Mouse (Mus musculus) CH12.LX (cell line): Measurements from ENCODE around the gene Itpka. TPM values are rescaled to one million over a fixed set of nuclear protein-coding genes. Genes with fewer than 3 reads are reported as not detected.

ENCODE experiments used
- DNase-seq: peaks from one replicate; pipeline ENCODE4 v3.0.0-alpha.2; 2013; ENCODE audit errors: extremely low read depth
- H3K27ac ChIP-seq: 2 replicates; pipeline ENCODE4 v1.5.1; 2012; ENCODE audit warnings: low read depth, mild to moderate bottlenecking, control low read depth, moderate library complexity; ENCODE audit not compliant: insufficient read depth
- H3K27me3 ChIP-seq: replicated peaks from 2 replicates; pipeline ENCODE3; 2012; ENCODE audit warnings: inconsistent platforms
- H3K36me3 ChIP-seq, 2 experiments: replicated peaks in 1 of 2; 2 replicates each; pipeline versions ENCODE3 to v1.6.1; 2012; ENCODE audit warnings: inconsistent platforms in 1 of 2, low read length in 1 of 2, mild to moderate bottlenecking in 1 of 2, mixed read lengths in 1 of 2, moderate library complexity in 1 of 2; ENCODE audit not compliant: control insufficient read depth in 1 of 2, insufficient read depth in 1 of 2
- H3K4me1 ChIP-seq, 2 experiments: 2 replicates each; pipeline ENCODE4 v1.6.1; 2012; ENCODE audit warnings: inconsistent platforms in 1 of 2, moderate library complexity in 1 of 2; ENCODE audit not compliant: insufficient read depth in 2 of 2, control insufficient read depth in 1 of 2
- H3K4me2 ChIP-seq: 2 replicates; pipeline ENCODE4 v1.6.1; 2012; ENCODE audit warnings: low read depth, mild to moderate bottlenecking, control low read depth; ENCODE audit not compliant: poor library complexity, insufficient read depth, severe bottlenecking
- H3K4me3 ChIP-seq, 3 experiments: fragments of 150-350 bp in 1 of 3; sonication (generic) in 1 of 3; replicated peaks in 1 of 3; 2 replicates each; pipeline versions ENCODE3 to v1.5.1; 2011 to 2012; ENCODE audit warnings: low read depth in 2 of 3, low read length in 2 of 3, mild to moderate bottlenecking in 2 of 3, moderate library complexity in 2 of 3, control low read depth in 1 of 3, improper control_type of control experiment in 1 of 3, inconsistent platforms in 1 of 3, mixed read lengths in 1 of 3; ENCODE audit not compliant: poor library complexity in 1 of 3
- H3K79me2 ChIP-seq: replicated peaks from 2 replicates; pipeline ENCODE4 v1.6.1; 2012; ENCODE audit warnings: mild to moderate bottlenecking, moderate library complexity; ENCODE audit not compliant: control insufficient read depth, poor library complexity, insufficient read depth, severe bottlenecking; ENCODE audit errors: extremely low read depth
- H3K9ac ChIP-seq: 2 replicates; pipeline ENCODE4 v1.6.1; 2012; ENCODE audit warnings: low read depth, mild to moderate bottlenecking, control low read depth, moderate library complexity; ENCODE audit not compliant: insufficient read depth
- H3K9me3 ChIP-seq: replicated peaks from 2 replicates; pipeline ENCODE3; 2012; ENCODE audit warnings: low read length, inconsistent platforms, mixed read lengths
- CTCF ChIP-seq, 2 experiments: IDR thresholded peaks in 1 of 2; conservative IDR thresholded peaks in 1 of 2; 2 replicates each; pipeline ENCODE4 v1.5.1; 2011 to 2012; ENCODE audit warnings: low read depth in 2 of 2, low read length in 2 of 2, improper control_type of control experiment in 1 of 2, inconsistent platforms in 1 of 2, mild to moderate bottlenecking in 1 of 2, moderate library complexity in 1 of 2
- EP300 ChIP-seq: IDR thresholded peaks from 2 replicates; pipeline ENCODE4 v1.6.1; 2011; ENCODE audit warnings: low read length, improper control_type of control experiment
- ETS1 ChIP-seq: conservative IDR thresholded peaks from 2 replicates; pipeline ENCODE4 v1.6.1; 2012; ENCODE audit warnings: low read depth, mild to moderate bottlenecking, inconsistent platforms, low read length, improper control_type of control experiment, moderate library complexity
- HCFC1 ChIP-seq: IDR thresholded peaks from 2 replicates; pipeline ENCODE4 v1.6.1; 2012; ENCODE audit warnings: low read depth, mild to moderate bottlenecking, inconsistent platforms, low read length, improper control_type of control experiment
- IRF4 ChIP-seq: IDR thresholded peaks from 2 replicates; pipeline ENCODE4 v1.6.1; 2014; ENCODE audit warnings: low read depth, mild to moderate bottlenecking, inconsistent platforms, low read length, improper control_type of control experiment
- JUN ChIP-seq: IDR thresholded peaks from 2 replicates; pipeline ENCODE4 v1.6.1; 2011; ENCODE audit warnings: low read depth, mild to moderate bottlenecking, low read length, improper control_type of control experiment, moderate library complexity; ENCODE audit not compliant: insufficient read depth
- JUND ChIP-seq: conservative IDR thresholded peaks from 2 replicates; pipeline ENCODE4 v1.6.1; 2011; ENCODE audit warnings: low read depth, low read length, improper control_type of control experiment
- MAX ChIP-seq: IDR thresholded peaks from 2 replicates; pipeline ENCODE4 v1.6.1; 2011; ENCODE audit warnings: low read length, improper control_type of control experiment
- MEF2A ChIP-seq: IDR thresholded peaks from 2 replicates; pipeline ENCODE4 v1.6.1; 2014; ENCODE audit warnings: low read depth, mild to moderate bottlenecking, inconsistent platforms, low read length, improper control_type of control experiment, borderline replicate concordance
- MXI1 ChIP-seq: IDR thresholded peaks from 2 replicates; pipeline ENCODE4 v1.6.1; 2011; ENCODE audit warnings: mild to moderate bottlenecking, low read depth, low read length, improper control_type of control experiment
- PAX5 ChIP-seq: IDR thresholded peaks from 2 replicates; pipeline ENCODE4 v1.6.1; 2012; ENCODE audit warnings: low read length, inconsistent platforms, mixed read lengths
- POLR2AphosphoS2 ChIP-seq: IDR thresholded peaks from 2 replicates; pipeline ENCODE4 v1.6.1; 2011; ENCODE audit warnings: low read depth, low read length, improper control_type of control experiment
- RAD21 ChIP-seq: IDR thresholded peaks from 2 replicates; pipeline ENCODE4 v1.6.1; 2011; ENCODE audit warnings: low read depth, mild to moderate bottlenecking, low read length, improper control_type of control experiment, moderate library complexity
- SIN3A ChIP-seq: IDR thresholded peaks from 2 replicates; pipeline ENCODE4 v1.6.1; 2012; ENCODE audit warnings: low read length, improper control_type of control experiment, inconsistent platforms
- SMC3 ChIP-seq: IDR thresholded peaks from 2 replicates; pipeline ENCODE4 v1.6.1; 2011; ENCODE audit warnings: low read depth, low read length, improper control_type of control experiment
- ZC3H11A ChIP-seq: IDR thresholded peaks from 2 replicates; pipeline ENCODE4 v1.6.1; 2012; ENCODE audit warnings: low read depth, mild to moderate bottlenecking, inconsistent platforms, low read length, improper control_type of control experiment
- dilution Hi-C: fragments of 300-500 bp; cut with MboI; formaldehyde crosslinking; loops from 2 replicates; pipeline ENCODE4 v1.14.3; 2020; ENCODE audit warnings: low sequenced_read_pairs; ENCODE audit not compliant: extremely low pct_unique_long_range_greater_than_20kb, extremely low pct_ligation_motif_present
- in situ Hi-C: fragments of 300-500 bp; cut with MboI; formaldehyde crosslinking; loops from 3 replicates; pipeline ENCODE4 v1.14.3; 2019; ENCODE audit warnings: low sequenced_read_pairs, low pct_ligation_motif_present, low pct_unique_long_range_greater_than_20kb, mixed read lengths
- polyA plus RNA-seq: library from polyadenylated mRNA; unstranded; fragments of >175 nt; gene quantifications from 2 replicates; pipeline ENCODE4 v1.2.1, GENCODE M21; 2012; ENCODE audit warnings: low read depth; ENCODE audit not compliant: insufficient read length
- total RNA-seq, 2 experiments: library from RNA; depleted of rRNA; stranded (reverse); fragments of 300-350 nt in 1 of 2; fragments of >200 nt in 1 of 2; gene quantifications; 2 replicates each; pipeline ENCODE4 v1.2.3; 2012 to 2014

Gene Itpka
- total and polyA plus RNA-seq, 3 experiments: 0.34 to 0.54 (median 0.39) TPM

DNA sequence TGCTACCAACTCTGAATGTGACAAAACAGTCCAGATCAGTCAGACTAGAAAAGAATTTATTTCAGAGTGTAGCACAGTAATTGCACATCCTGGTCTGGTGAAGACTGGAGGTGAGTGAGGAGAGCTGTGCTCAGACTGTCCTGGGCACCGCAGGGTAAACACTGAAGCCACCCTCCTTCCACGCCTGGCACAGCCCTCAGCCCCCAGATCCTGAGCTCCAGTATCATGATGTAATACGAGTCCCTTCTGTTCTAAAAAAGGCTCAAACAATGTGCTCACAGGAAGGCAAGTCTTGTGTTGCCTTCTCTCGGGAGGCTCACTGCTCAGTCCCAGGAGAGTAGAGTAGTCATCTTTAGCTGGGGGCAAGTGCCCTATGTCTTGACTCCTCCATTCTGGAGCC lies 21.8 kb downstream of the Itpka start:
- TF ChIP-seq IRF4 (no peak), MAX (no peak), MEF2A (no peak), MXI1 (no peak), HCFC1 (no peak), POLR2AphosphoS2 (no peak), ETS1 (no peak), SIN3A (no peak), PAX5 (no peak), JUN (no peak), SMC3 (no peak)
- in situ Hi-C loops: no loop called here
- no peak for DNase-seq
- dilution Hi-C loops: no loop called here
- H3K9me3 ChIP-seq: no peaks in the 10 kb centered on the region
- peaks cover 29 to 55% of the 10 kb centered on the region in 2 experiments for H3K36me3 ChIP-seq
- peaks cover 0 to 10% of the 10 kb centered on the region in 2 experiments; a peak in 1 of 4 replicates for H3K4me1 ChIP-seq
- no peaks in the 10 kb centered on the region for H3K79me2 ChIP-seq
- no peak overlapping the region for H3K9ac ChIP-seq
- no peak overlapping the region for H3K27ac ChIP-seq
- no peak overlapping the region for H3K4me3 ChIP-seq
- no peak overlapping the region for H3K4me2 ChIP-seq
- no peaks in the 10 kb centered on the region for H3K27me3 ChIP-seq

DNA sequence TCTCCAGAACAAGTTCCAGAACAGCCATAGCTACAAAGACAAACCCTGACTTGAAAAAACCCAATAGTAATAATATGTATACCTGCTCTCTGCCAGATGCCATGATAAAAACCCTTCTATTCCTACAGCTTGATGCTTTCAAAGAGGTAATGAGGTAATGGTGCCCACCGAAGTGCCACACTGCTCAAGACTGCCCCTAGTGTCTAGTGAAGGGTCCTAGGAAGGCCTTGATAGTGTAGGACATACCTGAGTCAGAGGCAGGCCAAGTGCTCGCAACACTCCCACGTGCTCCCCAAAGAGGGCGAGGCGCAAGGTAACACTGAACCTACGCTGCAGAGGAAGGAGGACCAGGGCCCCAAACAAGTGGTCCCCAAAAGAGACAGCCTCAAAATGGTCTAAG lies 25.1 kb downstream of the Itpka start:
- Histone ChIP-seq H3K27me3 (no peaks in the 10 kb centered on the region), H3K27ac (no peak overlapping the region), H3K4me1 (peaks cover 0 to 9% of the 10 kb centered on the region in 2 experiments; a peak in 1 of 4 replicates), H3K4me3 (no peak overlapping the region), H3K4me2 (no peak overlapping the region), H3K9me3 (no peaks in the 10 kb centered on the region), H3K36me3 (peaks cover 61 to 85% of the 10 kb centered on the region in 2 experiments), H3K79me2 (no peaks in the 10 kb centered on the region), H3K9ac (no peak overlapping the region)
- TF ChIP-seq ZC3H11A: no peak
- TF ChIP-seq MAX: no peak
- no peak for TF ChIP-seq HCFC1
- TF ChIP-seq CTCF (conservative IDR thresholded peaks at IDR 0.05 in 1 of 2, IDR thresholded peaks at IDR 0.05 in 1 of 2; ENCODE audit: low read depth in 2 of 2, low read length in 2 of 2): peak in 1 of 2 experiments; percentile 50; a peak in 2 of 4 replicates
- no peak for TF ChIP-seq EP300
- TF ChIP-seq POLR2AphosphoS2: no peak
- TF ChIP-seq PAX5: no peak
- TF ChIP-seq RAD21: peak; percentile 25
- no peak for TF ChIP-seq JUN
- no peak for TF ChIP-seq JUND
- peak; percentile 15 for DNase-seq
- dilution Hi-C loops: no loop called here
- in situ Hi-C loops: no loop called here
